Mouse (Mus musculus): Measurements from ENCODE around the gene Tgfb3.

- TF ChIP-seq POLR2A (IDR thresholded peaks at IDR 0.05; ENCODE audit: insufficient read depth, low read depth, low read length) (no peak), CTCF (IDR thresholded peaks at IDR 0.05; ENCODE audit: insufficient read depth, low read depth, low read length) (no peak)
These were observed 37.5 kb upstream of the Tgfb3 start for GRCm38 (mm10) chr12:86116295-86116835.
